Mouse (Mus musculus) ES-E14 (cell line): Measurements from ENCODE around the gene Bcar3.
A peak's percentile ranks its signal among the peaks of the same experiment; 100 is the strongest.

Experiments
- CHD2 ChIP-seq: IDR thresholded peaks from 2 replicates; pipeline ENCODE4 v1.6.1; 2014; ENCODE audit warnings: mild to moderate bottlenecking, low read depth, low read length, inconsistent platforms
- HCFC1 ChIP-seq: IDR thresholded peaks from 2 replicates; pipeline ENCODE4 v1.6.1; 2012; ENCODE audit warnings: low read length, inconsistent platforms, borderline replicate concordance; ENCODE audit not compliant: insufficient read depth
- MAFK ChIP-seq: IDR thresholded peaks from 2 replicates; pipeline ENCODE4 v1.6.1; 2014; ENCODE audit warnings: mild to moderate bottlenecking, low read depth, low read length, inconsistent platforms; ENCODE audit not compliant: insufficient read depth
- ZC3H11A ChIP-seq: IDR thresholded peaks from 2 replicates; pipeline ENCODE4 v1.6.1; 2012; ENCODE audit warnings: low read depth, mild to moderate bottlenecking, inconsistent platforms, low read length, borderline replicate concordance
- ZNF384 ChIP-seq: IDR thresholded peaks from 2 replicates; pipeline ENCODE4 v1.6.1; 2012; ENCODE audit warnings: low read depth, low read length, inconsistent platforms

GRCm38 (mm10) chr3:122458743-122459142 is 164.8 kb downstream of the Bcar3 start:
- TF ChIP-seq ZC3H11A (no peak), HCFC1 (no peak), MAFK (no peak), ZNF384 (peak; percentile 80), CHD2 (no peak)
